8 mouse cellular contexts compared by ENCODE assay signal in the genomic region with DNA sequence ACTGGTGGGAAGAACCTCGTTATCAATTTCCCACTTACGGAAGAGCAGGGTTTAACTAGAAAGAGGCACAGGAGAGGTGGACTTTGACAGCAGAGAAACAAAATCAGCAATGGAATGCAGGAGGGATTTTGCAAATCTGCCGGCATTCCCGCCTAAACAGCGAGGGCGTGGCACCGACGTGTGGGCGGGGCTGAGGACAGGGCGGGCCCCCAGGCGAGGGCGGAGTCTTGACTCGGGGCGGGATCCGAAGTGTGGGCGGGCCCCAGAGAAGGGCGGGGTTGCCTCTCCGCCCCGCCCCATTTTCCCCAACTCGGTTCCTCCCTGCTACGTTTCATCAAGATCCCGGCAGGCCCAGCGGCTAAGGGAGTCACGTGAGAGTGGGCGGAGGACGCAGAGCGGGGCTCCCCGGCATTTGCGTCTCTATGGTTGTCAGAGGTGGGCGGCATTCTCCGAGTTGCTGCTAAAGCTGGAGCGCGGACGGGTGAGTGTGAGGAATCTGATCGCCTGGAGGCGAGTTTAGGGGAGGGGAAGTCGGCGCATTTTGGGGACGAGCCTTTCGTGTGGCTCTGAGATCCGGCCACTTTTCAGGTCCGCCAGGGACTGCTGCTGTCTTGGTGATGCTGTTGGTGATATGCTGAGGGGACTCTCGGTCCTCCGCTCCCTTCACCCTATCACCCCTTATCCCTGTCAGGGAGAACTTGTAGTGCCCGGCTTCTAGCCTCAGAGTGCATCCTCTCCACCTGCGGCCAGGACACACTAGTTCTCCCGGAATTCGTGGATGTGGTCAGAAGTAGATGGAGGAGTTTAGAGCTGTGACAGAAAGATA. TPM values are rescaled to one million over a fixed set of nuclear protein-coding genes. Genes with fewer than 3 reads are reported as not detected.
DNase-seq lines count a peak whose midpoint lies in the region; ATAC-seq lines count a peak whose summit lies in the region.

A gene (plus strand): TSS at position 271 of the 826 bp plus-strand sequence.

- WGBS in heart, embryonic 13.5 days = under 1% methylated on average over 48 of the region's 48 CpGs
- 1% methylated on average over 46 of the region's 48 CpGs for WGBS in liver, embryonic 12.5 days (ENCODE audit: insufficient replicate concordance)
- WGBS in stomach, embryonic 15.5 days = under 1% methylated on average over 46 of the region's 48 CpGs

- H3K4me3 ChIP-seq in brown adipose tissue, adult 24 weeks (ENCODE audit: insufficient read depth, low read depth, low read length) = peak within 1 kb of the TSS; percentile 88
- H3K4me3 ChIP-seq in heart, embryonic 13.5 days = peak within 1 kb of the TSS; percentile 64
- H3K4me3 ChIP-seq in liver, embryonic 12.5 days = peak within 1 kb of the TSS; percentile 81
- H3K4me3 ChIP-seq in stomach, embryonic 15.5 days (replicated peaks) = peak within 1 kb of the TSS; percentile 69

- no peaks in the 10 kb centered on the region for H3K27me3 ChIP-seq in heart, embryonic 13.5 days (replicated peaks)
- H3K27me3 ChIP-seq in liver, embryonic 12.5 days (replicated peaks) = no peaks in the 10 kb centered on the region
- H3K27me3 ChIP-seq in stomach, embryonic 15.5 days (replicated peaks) = no peaks in the 10 kb centered on the region

- no peaks in the 10 kb centered on the region for H3K9me3 ChIP-seq in heart, embryonic 13.5 days
- no peaks in the 10 kb centered on the region for H3K9me3 ChIP-seq in liver, embryonic 12.5 days (replicated peaks)
- H3K9me3 ChIP-seq in stomach, embryonic 15.5 days = no peaks in the 10 kb centered on the region

- peak; percentile 95 for DNase-seq in CD4-positive, CD25-positive, alpha-beta regulatory T cell, adult 2 months (ENCODE audit: low read depth, low spot score)
- peak; percentile 45 for DNase-seq in fat pad, adult 2 months (ENCODE audit: extremely low read depth, low read depth, low spot score)
- peak; percentile 98 for DNase-seq in kidney, postnatal 10 days
- DNase-seq in natural killer cell, adult 2 months (ENCODE audit: low spot score in 2 of 2) = peak; percentile 92 to 94

- ATAC-seq in heart, embryonic 13.5 days (ENCODE audit: extremely low read depth, insufficient number of reproducible peaks, low FRiP score, low TSS enrichment) = peak; percentile 99
- ATAC-seq in liver, embryonic 12.5 days = peak; percentile 97
- peak; percentile 99 for ATAC-seq in stomach, embryonic 15.5 days (ENCODE audit: insufficient read depth, low FRiP score, low read depth)

- peak within 1 kb of the TSS; percentile 82 for H3K9ac ChIP-seq in heart, embryonic 13.5 days
- peak within 1 kb of the TSS; percentile 91 for H3K9ac ChIP-seq in liver, embryonic 12.5 days
- peak within 1 kb of the TSS; percentile 65 for H3K9ac ChIP-seq in stomach, embryonic 15.5 days

- H3K4me1 ChIP-seq in brown adipose tissue, adult 24 weeks (ENCODE audit: control insufficient read depth, insufficient read depth, insufficient read length, low read length) = peaks cover 5% of the 10 kb centered on the region; the same call in 1 of the 2 replicates
- peaks cover 12% of the 10 kb centered on the region for H3K4me1 ChIP-seq in heart, embryonic 13.5 days
- peaks cover 20% of the 10 kb centered on the region for H3K4me1 ChIP-seq in liver, embryonic 12.5 days
- H3K4me1 ChIP-seq in stomach, embryonic 15.5 days = 0 out of 2 replicates have a peak, but pooled peaks cover 8% of the 10 kb centered on the region

- H3K27ac ChIP-seq in brown adipose tissue, adult 24 weeks (replicated peaks; ENCODE audit: low read depth, low read length) = no peak within 1 kb of the TSS
- peak within 1 kb of the TSS; percentile 80 for H3K27ac ChIP-seq in heart, embryonic 13.5 days (replicated peaks)
- peak within 1 kb of the TSS; percentile 79 for H3K27ac ChIP-seq in liver, embryonic 12.5 days
- peak within 1 kb of the TSS; percentile 66 for H3K27ac ChIP-seq in stomach, embryonic 15.5 days

- H3K4me2 ChIP-seq in heart, embryonic 13.5 days = peak within 1 kb of the TSS; percentile 86
- H3K4me2 ChIP-seq in liver, embryonic 12.5 days = peak within 1 kb of the TSS; percentile 77
- H3K4me2 ChIP-seq in stomach, embryonic 15.5 days = peak within 1 kb of the TSS; percentile 72

- no peaks in the 10 kb centered on the region for H3K36me3 ChIP-seq in heart, embryonic 13.5 days
- no peaks in the 10 kb centered on the region for H3K36me3 ChIP-seq in liver, embryonic 12.5 days
- no peaks in the 10 kb centered on the region for H3K36me3 ChIP-seq in stomach, embryonic 15.5 days

RNA-seq across cellular contexts. Expression of the gene that starts here (rescaled TPM):
- polyA plus RNA-seq in brown adipose tissue, adult 24 weeks (2012; ENCODE audit: insufficient read depth, insufficient read length, missing spikeins) = 41.8 and 46.8 TPM in 2 replicates
- polyA plus RNA-seq in heart, embryonic 13.5 days (2015; fragmentation: Nextera tagmentation; extraction: Ambion mirVana) = 42.1 and 43.5 TPM in 2 replicates
- 40.4 and 40.5 TPM in 2 replicates for polyA plus RNA-seq in liver, embryonic 12.5 days (2016; fragmentation: Nextera tagmentation; extraction: Ambion mirVana)
- polyA plus RNA-seq in stomach, embryonic 15.5 days (2015; fragmentation: Nextera tagmentation; extraction: Ambion mirVana) = 66.2 and 69.9 TPM in 2 replicates

Comparison
In these comparisons a context has a peak if more than half of its experiments do, and no peak if none do; other contexts are left out.
1. DNase-seq: peak in every context shown above with its lines; median percentile 98 in kidney, postnatal 10 days; 95 in CD4-positive, CD25-positive, alpha-beta regulatory T cell, adult 2 months; 93 in natural killer cell, adult 2 months; 45 in fat pad, adult 2 months.